Mouse (Mus musculus) intestine, embryonic 15.5 days (tissue): ENCODE results near the gene Zfp839. TPM values are rescaled to one million over a fixed set of nuclear protein-coding genes. Genes with fewer than 3 reads are reported as not detected.

Experiments used
- ATAC-seq: fragments of 200-750 bp; cut with Nextera tagmentation; 2 replicates; pipeline ENCODE4 v1.8.0; 2017; ENCODE audit warnings: moderate TSS enrichment, moderate library complexity
- H3K27ac ChIP-seq: fragments of 300-500 bp; sonication (generic); 2 replicates; pipeline ENCODE4 v1.5.1; 2015; ENCODE audit warnings: mild to moderate bottlenecking, inconsistent platforms
- H3K27me3 ChIP-seq: fragments of 300-500 bp; sonication (generic); replicated peaks from 2 replicates; pipeline ENCODE4 v1.6.1; 2015; ENCODE audit warnings: inconsistent platforms
- H3K36me3 ChIP-seq: fragments of 300-500 bp; sonication (generic); 2 replicates; pipeline ENCODE4 v1.6.1; 2015; ENCODE audit warnings: inconsistent platforms
- H3K4me1 ChIP-seq: fragments of 300-500 bp; sonication (generic); replicated peaks from 2 replicates; pipeline ENCODE4 v1.6.1; 2015; ENCODE audit warnings: inconsistent platforms
- H3K4me2 ChIP-seq: fragments of 300-500 bp; sonication (generic); replicated peaks from 2 replicates; pipeline ENCODE4 v1.6.1; 2015; ENCODE audit warnings: mild to moderate bottlenecking, inconsistent platforms
- H3K4me3 ChIP-seq: fragments of 300-500 bp; sonication (generic); replicated peaks from 2 replicates; pipeline ENCODE4 v1.5.1; 2015; ENCODE audit warnings: inconsistent platforms
- H3K9ac ChIP-seq: fragments of 300-500 bp; sonication (generic); 2 replicates; pipeline ENCODE4 v1.6.1; 2015; ENCODE audit warnings: inconsistent platforms
- H3K9me3 ChIP-seq: fragments of 300-500 bp; sonication (generic); 2 replicates; pipeline ENCODE4 v1.6.1; 2016; ENCODE audit warnings: inconsistent platforms
- WGBS: fragments of 180-500 bp; shearing (Covaris S2); methylation state at CpG from one replicate; pipeline ENCODE4 v1.1.7; 2015; 5-methylcytosine and 5-hydroxymethylcytosine counted together
- polyA plus RNA-seq: library from polyadenylated mRNA; unstranded; fragments of >200 nt; fragmentation: Nextera tagmentation; extraction: Ambion mirVana; gene quantifications from 2 replicates; pipeline ENCODE4 v1.2.1, GENCODE M21; 2015

The Zfp839 gene
- polyA plus RNA-seq = 4.5 and 4.9 TPM in 2 replicates

- H3K36me3 ChIP-seq = no peaks in the 10 kb centered on the region
- no peaks in the 10 kb centered on the region for H3K27me3 ChIP-seq
- peaks cover 22% of the 10 kb centered on the region for H3K4me1 ChIP-seq
- peak within 1 kb of the TSS; percentile 92 for H3K4me3 ChIP-seq
- WGBS = under 1% methylated on average over 88 of the region's 89 CpGs
- peak within 1 kb of the TSS; percentile 85 for H3K27ac ChIP-seq
- ATAC-seq = peak; percentile 88
- H3K9ac ChIP-seq = peak within 1 kb of the TSS; percentile 86
- peak within 1 kb of the TSS; percentile 76 for H3K4me2 ChIP-seq
- H3K9me3 ChIP-seq = no peaks in the 10 kb centered on the region
Measured at GRCm38 (mm10) chr12:110850010-110850928, at the start of gene Zfp839. Gene Zfp839, plus strand, starts transcription at chr12:110850253.

GRCm38 (mm10) chr12:110801876-110802464 is 48.1 kb upstream of the Zfp839 start:
- Histone ChIP-seq H3K4me1 (peaks cover 6% of the 10 kb centered on the region), H3K27me3 (no peaks in the 10 kb centered on the region), H3K36me3 (no peaks in the 10 kb centered on the region), H3K9me3 (no peaks in the 10 kb centered on the region), H3K4me3 (no peak overlapping the region), H3K27ac (no peak overlapping the region), H3K9ac (no peak overlapping the region), H3K4me2 (no peak overlapping the region)
- no peak for ATAC-seq
- 80% methylated on average over 10 of the region's 10 CpGs for WGBS

GRCm38 (mm10) chr12:110802674-110803297 is 47.3 kb upstream of the Zfp839 start:
- 87% methylated on average over 5 of the region's 5 CpGs for WGBS
- Histone ChIP-seq H3K4me3 (no peak overlapping the region), H3K9me3 (no peaks in the 10 kb centered on the region), H3K27me3 (no peaks in the 10 kb centered on the region), H3K36me3 (no peaks in the 10 kb centered on the region), H3K4me2 (no peak overlapping the region), H3K4me1 (peaks cover 5% of the 10 kb centered on the region; the same call in 1 of the 2 replicates), H3K27ac (no peak overlapping the region), H3K9ac (no peak overlapping the region)
- ATAC-seq = no peak

GRCm38 (mm10) chr12:110804261-110804660 is 45.8 kb upstream of the Zfp839 start:
- Histone ChIP-seq H3K4me3 (no peak overlapping the region), H3K36me3 (no peaks in the 10 kb centered on the region), H3K27me3 (no peaks in the 10 kb centered on the region), H3K9ac (no peak overlapping the region), H3K27ac (no peak overlapping the region), H3K9me3 (no peaks in the 10 kb centered on the region), H3K4me1 (peaks cover 7% of the 10 kb centered on the region; the same call in 1 of the 2 replicates), H3K4me2 (no peak overlapping the region)
- peak; percentile 65; the same call in 1 of the 2 replicates for ATAC-seq
- 53% methylated on average over 10 of the region's 10 CpGs for WGBS

- 77% methylated on average over 3 of the region's 3 CpGs for WGBS
- no peak overlapping the region for H3K9ac ChIP-seq
Measured at GRCm38 (mm10) chr12:110806301-110806970, 43.6 kb upstream of the Zfp839 start.

GRCm38 (mm10) chr12:110808430-110808829 is 41.6 kb upstream of the Zfp839 start:
- ATAC-seq = no peak
- 85% methylated on average over 10 of the region's 10 CpGs for WGBS

More at GRCm38 (mm10) chr12:110806301-110806970, 43.6 kb upstream of the Zfp839 start:
- Histone ChIP-seq H3K27ac (no peak overlapping the region), H3K36me3 (no peaks in the 10 kb centered on the region), H3K4me3 (no peak overlapping the region), H3K27me3 (no peaks in the 10 kb centered on the region), H3K9me3 (no peaks in the 10 kb centered on the region), H3K4me1 (peaks cover 7% of the 10 kb centered on the region; the same call in 1 of the 2 replicates), H3K4me2 (no peak overlapping the region)
- no peak for ATAC-seq

GRCm38 (mm10) chr12:110808848-110809247 is 41.2 kb upstream of the Zfp839 start:
- H3K4me2 ChIP-seq = no peak overlapping the region
- no peak overlapping the region for H3K9ac ChIP-seq
- 0 out of 2 replicates have a peak, but pooled peaks cover 2% of the 10 kb centered on the region for H3K4me1 ChIP-seq
- H3K27ac ChIP-seq = no peak overlapping the region
- H3K4me3 ChIP-seq = no peak overlapping the region
- ATAC-seq = peak; percentile 60; the same call in 1 of the 2 replicates
- H3K9me3 ChIP-seq = no peaks in the 10 kb centered on the region
- no peaks in the 10 kb centered on the region for H3K36me3 ChIP-seq
- H3K27me3 ChIP-seq = no peaks in the 10 kb centered on the region
- 77% methylated on average over 5 of the region's 5 CpGs for WGBS

More at GRCm38 (mm10) chr12:110808430-110808829, 41.6 kb upstream of the Zfp839 start:
- Histone ChIP-seq H3K4me1 (0 out of 2 replicates have a peak, but pooled peaks cover 2% of the 10 kb centered on the region), H3K4me3 (no peak overlapping the region), H3K36me3 (no peaks in the 10 kb centered on the region), H3K9ac (no peak overlapping the region), H3K27ac (no peak overlapping the region), H3K4me2 (no peak overlapping the region), H3K9me3 (no peaks in the 10 kb centered on the region), H3K27me3 (no peaks in the 10 kb centered on the region)

- Histone ChIP-seq H3K27ac (no peak overlapping the region), H3K36me3 (no peaks in the 10 kb centered on the region), H3K4me2 (no peak overlapping the region), H3K27me3 (no peaks in the 10 kb centered on the region), H3K4me3 (no peak overlapping the region), H3K9ac (no peak overlapping the region), H3K9me3 (no peaks in the 10 kb centered on the region), H3K4me1 (0 out of 2 replicates have a peak, but pooled peaks cover 2% of the 10 kb centered on the region)
- WGBS = 80% methylated on average over 9 of the region's 9 CpGs
- ATAC-seq = no peak
Measured at GRCm38 (mm10) chr12:110813132-110813531, 36.9 kb upstream of the Zfp839 start.

GRCm38 (mm10) chr12:110813624-110814023 is 36.4 kb upstream of the Zfp839 start:
- no peaks in the 10 kb centered on the region for H3K9me3 ChIP-seq
- H3K4me1 ChIP-seq = 0 out of 2 replicates have a peak, but pooled peaks cover 2% of the 10 kb centered on the region
- no peaks in the 10 kb centered on the region for H3K27me3 ChIP-seq
- no peaks in the 10 kb centered on the region for H3K36me3 ChIP-seq
- no peak overlapping the region for H3K9ac ChIP-seq
- no peak overlapping the region for H3K4me3 ChIP-seq
- WGBS = 97% methylated on average over 6 of the region's 6 CpGs
- H3K4me2 ChIP-seq = no peak overlapping the region
- no peak overlapping the region for H3K27ac ChIP-seq
- no peak for ATAC-seq

- Histone ChIP-seq H3K9me3 (no peaks in the 10 kb centered on the region), H3K4me1 (no peaks in the 10 kb centered on the region), H3K4me2 (no peak overlapping the region), H3K36me3 (no peaks in the 10 kb centered on the region), H3K9ac (no peak overlapping the region), H3K27ac (no peak overlapping the region), H3K4me3 (no peak overlapping the region), H3K27me3 (no peaks in the 10 kb centered on the region)
- ATAC-seq = no peak
- WGBS = 47% methylated on average over 17 of the region's 17 CpGs
Measured at GRCm38 (mm10) chr12:110814924-110815323, 35.1 kb upstream of the Zfp839 start.

GRCm38 (mm10) chr12:110816833-110817232 is 33.2 kb upstream of the Zfp839 start:
- Histone ChIP-seq H3K36me3 (no peaks in the 10 kb centered on the region), H3K4me3 (no peak overlapping the region), H3K27me3 (no peaks in the 10 kb centered on the region), H3K9ac (no peak overlapping the region), H3K4me1 (no peaks in the 10 kb centered on the region), H3K4me2 (no peak overlapping the region), H3K27ac (no peak overlapping the region), H3K9me3 (no peaks in the 10 kb centered on the region)
- WGBS = 82% methylated on average over 2 of the region's 2 CpGs
- no peak for ATAC-seq
